Mouse (Mus musculus): ENCODE results near the gene Cgn. TPM values are rescaled to one million over a fixed set of nuclear protein-coding genes. Genes with fewer than 3 reads are reported as not detected.
"Not testable (repeated sequence)": the region's sequence is repeated elsewhere in the genome, so short reads cannot be mapped to it uniquely, and the experiment has no call there.

Cgn gene
- polyA plus RNA-seq, 1 experiment from 2014 or later, result 5.7 TPM

- Histone ChIP-seq H3K4me3 (peak overlapping the region; percentile 65), H3K36me3 (no peaks in the 10 kb centered on the region), H3K9me3 (replicated peaks) (no peaks in the 10 kb centered on the region), H3K27ac (replicated peaks) (peak overlapping the region; percentile 88), H3K27me3 (ENCODE audit: low read depth, poor library complexity, severe bottlenecking) (peaks cover 40% of the 10 kb centered on the region), H3K4me1 (peaks cover 30% of the 10 kb centered on the region)
- under 1% methylated on average over 14 of the region's 14 CpGs for WGBS
- DNase-seq (ENCODE audit: low spot score), result no peak
Observed at GRCm38 (mm10) chr3:94785958-94786357, 334 bp downstream of the Cgn start.

GRCm38 (mm10) chr3:94784171-94784701 lies 2.1 kb downstream of the Cgn start:
- H3K4me3 ChIP-seq, result no peak overlapping the region
- H3K36me3 ChIP-seq, result no peaks in the 10 kb centered on the region
- no peaks in the 10 kb centered on the region for H3K9me3 ChIP-seq (replicated peaks)
- H3K4me1 ChIP-seq, result peaks cover 30% of the 10 kb centered on the region
- no peak for DNase-seq (ENCODE audit: low spot score)
- no peak overlapping the region for H3K27ac ChIP-seq (replicated peaks)
- WGBS, result 34% methylated on average over 5 of the region's 5 CpGs
- H3K27me3 ChIP-seq (ENCODE audit: low read depth, poor library complexity, severe bottlenecking), result peaks cover 40% of the 10 kb centered on the region

- WGBS, result 60% methylated on average over 5 of the region's 5 CpGs
- H3K4me1 ChIP-seq, result peaks cover 30% of the 10 kb centered on the region
- DNase-seq (ENCODE audit: low spot score), result no peak
- no peaks in the 10 kb centered on the region for H3K36me3 ChIP-seq
- peaks cover 40% of the 10 kb centered on the region for H3K27me3 ChIP-seq (ENCODE audit: low read depth, poor library complexity, severe bottlenecking)
- H3K9me3 ChIP-seq (replicated peaks), result no peaks in the 10 kb centered on the region
- H3K27ac ChIP-seq (replicated peaks), result no peak overlapping the region
- no peak overlapping the region for H3K4me3 ChIP-seq
Observed at GRCm38 (mm10) chr3:94783462-94783931, 2.8 kb downstream of the Cgn start.

GRCm38 (mm10) chr3:94782936-94783335 lies 3.4 kb downstream of the Cgn start:
- WGBS, result 77% methylated on average over 4 of the region's 4 CpGs
- no peak for DNase-seq (ENCODE audit: low spot score)

GRCm38 (mm10) chr3:94781356-94781755 lies 4.9 kb downstream of the Cgn start:
- Histone ChIP-seq H3K27ac (replicated peaks) (no peak overlapping the region), H3K36me3 (no peaks in the 10 kb centered on the region), H3K27me3 (ENCODE audit: low read depth, poor library complexity, severe bottlenecking) (peaks cover 27% of the 10 kb centered on the region), H3K4me3 (no peak overlapping the region), H3K4me1 (peaks cover 22% of the 10 kb centered on the region), H3K9me3 (replicated peaks) (no peaks in the 10 kb centered on the region)
- no peak for DNase-seq (ENCODE audit: low spot score)
- WGBS, result 29% methylated on average over 3 of the region's 3 CpGs

More at GRCm38 (mm10) chr3:94782936-94783335, 3.4 kb downstream of the Cgn start:
- H3K27me3 ChIP-seq (ENCODE audit: low read depth, poor library complexity, severe bottlenecking), result peaks cover 36% of the 10 kb centered on the region
- peaks cover 30% of the 10 kb centered on the region for H3K4me1 ChIP-seq
- no peaks in the 10 kb centered on the region for H3K9me3 ChIP-seq (replicated peaks)
- no peak overlapping the region for H3K27ac ChIP-seq (replicated peaks)
- no peaks in the 10 kb centered on the region for H3K36me3 ChIP-seq
- H3K4me3 ChIP-seq, result no peak overlapping the region

- no peak for DNase-seq (ENCODE audit: low spot score)
- Histone ChIP-seq H3K4me1 (no peaks in the 10 kb centered on the region), H3K27ac (replicated peaks) (no peak overlapping the region), H3K36me3 (peaks cover 7% of the 10 kb centered on the region; the same call in 1 of the 2 replicates), H3K27me3 (ENCODE audit: low read depth, poor library complexity, severe bottlenecking) (no peaks in the 10 kb centered on the region), H3K9me3 (replicated peaks) (no peaks in the 10 kb centered on the region), H3K4me3 (no peak overlapping the region)
- WGBS, result 80% methylated on average over 7 of the region's 7 CpGs
Observed at GRCm38 (mm10) chr3:94775886-94776285, 10.4 kb downstream of the Cgn start.

- no peak for DNase-seq (ENCODE audit: low spot score)
- Histone ChIP-seq H3K36me3 (peaks cover 7% of the 10 kb centered on the region; the same call in 1 of the 2 replicates), H3K27ac (replicated peaks) (no peak overlapping the region), H3K4me3 (no peak overlapping the region), H3K9me3 (replicated peaks) (no peaks in the 10 kb centered on the region), H3K27me3 (ENCODE audit: low read depth, poor library complexity, severe bottlenecking) (no peaks in the 10 kb centered on the region), H3K4me1 (no peaks in the 10 kb centered on the region)
- 84% methylated on average over 11 of the region's 11 CpGs for WGBS
Observed at GRCm38 (mm10) chr3:94774039-94774438, 12.3 kb downstream of the Cgn start.

GRCm38 (mm10) chr3:94765456-94765855 lies 20.8 kb downstream of the Cgn start:
- not testable (repeated sequence) for H3K4me1 ChIP-seq; H3K4me3 ChIP-seq; H3K36me3 ChIP-seq; H3K9me3 ChIP-seq (replicated peaks); DNase-seq (ENCODE audit: low spot score); H3K27me3 ChIP-seq (ENCODE audit: low read depth, poor library complexity, severe bottlenecking); H3K27ac ChIP-seq (replicated peaks)
- WGBS, result 80% methylated on average over 8 of the region's 8 CpGs

GRCm38 (mm10) chr3:94764545-94765292 lies 21.6 kb downstream of the Cgn start:
- H3K27ac ChIP-seq (replicated peaks); H3K4me3 ChIP-seq; H3K27me3 ChIP-seq (ENCODE audit: low read depth, poor library complexity, severe bottlenecking); DNase-seq (ENCODE audit: low spot score); H3K36me3 ChIP-seq; H3K9me3 ChIP-seq (replicated peaks); H3K4me1 ChIP-seq: not testable (repeated sequence)
- WGBS, result 65% methylated on average over 4 of the region's 5 CpGs

GRCm38 (mm10) chr3:94758427-94758826 lies 27.9 kb downstream of the Cgn start:
- not testable (repeated sequence) for H3K4me1 ChIP-seq; H3K36me3 ChIP-seq; H3K9me3 ChIP-seq (replicated peaks); H3K4me3 ChIP-seq; H3K27ac ChIP-seq (replicated peaks); DNase-seq (ENCODE audit: low spot score)
- H3K27me3 ChIP-seq (ENCODE audit: low read depth, poor library complexity, severe bottlenecking), result peaks cover 20% of the 10 kb centered on the region
- 48% methylated on average over 4 of the region's 9 CpGs for WGBS

GRCm38 (mm10) chr3:94758056-94758409 lies 28.3 kb downstream of the Cgn start:
- not testable (repeated sequence) for H3K9me3 ChIP-seq (replicated peaks); H3K27ac ChIP-seq (replicated peaks); H3K4me1 ChIP-seq; H3K36me3 ChIP-seq; DNase-seq (ENCODE audit: low spot score)
- under 1% methylated on average over 21 of the region's 31 CpGs for WGBS
- H3K27me3 ChIP-seq (ENCODE audit: low read depth, poor library complexity, severe bottlenecking), result peaks cover 20% of the 10 kb centered on the region
- peak overlapping the region; percentile 48 for H3K4me3 ChIP-seq

GRCm38 (mm10) chr3:94757251-94758055 lies 28.8 kb downstream of the Cgn start:
- not testable (repeated sequence) for H3K4me1 ChIP-seq; H3K27ac ChIP-seq (replicated peaks); H3K9me3 ChIP-seq (replicated peaks); DNase-seq (ENCODE audit: low spot score); H3K36me3 ChIP-seq
- WGBS, result 4% methylated on average over 27 of the region's 47 CpGs
- Histone ChIP-seq H3K27me3 (ENCODE audit: low read depth, poor library complexity, severe bottlenecking) (peaks cover 20% of the 10 kb centered on the region), H3K4me3 (peak overlapping the region; percentile 52)

- Histone ChIP-seq H3K27me3 (ENCODE audit: low read depth, poor library complexity, severe bottlenecking) (no peaks in the 10 kb centered on the region), H3K36me3 (no peaks in the 10 kb centered on the region), H3K9me3 (replicated peaks) (peaks cover 13% of the 10 kb centered on the region; the same call in 1 of the 2 replicates), H3K4me3 (no peak overlapping the region), H3K27ac (replicated peaks) (no peak overlapping the region), H3K4me1 (no peaks in the 10 kb centered on the region)
- WGBS, result 94% methylated on average over 17 of the region's 17 CpGs
- DNase-seq (ENCODE audit: low spot score), result no peak
Observed at GRCm38 (mm10) chr3:94745691-94746090, 40.6 kb downstream of the Cgn start.
